ENCODE assay signal across 23 mouse cellular contexts in the genomic region with DNA sequence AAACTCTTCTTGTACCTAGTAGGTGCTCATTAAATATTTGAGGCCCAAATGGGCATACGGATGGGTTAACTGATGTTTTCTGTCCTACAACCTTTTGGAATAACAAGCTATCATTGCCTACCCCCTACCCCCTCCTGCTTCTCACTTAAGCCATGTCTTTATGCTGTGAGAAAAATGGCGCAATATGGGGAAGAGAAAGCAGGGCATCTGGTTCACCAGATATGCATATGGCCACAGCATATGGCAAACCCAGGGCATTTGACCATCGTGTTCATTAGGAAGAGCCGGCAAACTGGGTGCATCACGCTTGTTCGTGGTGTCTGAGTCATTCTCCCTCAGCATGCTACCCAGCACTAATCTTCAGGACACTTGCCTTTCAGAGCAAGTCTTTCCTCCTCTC.
DNase-seq lines count a peak whose midpoint lies in the region; ATAC-seq and TF ChIP-seq lines count a peak whose summit lies in the region.
"Had no signal": no experiment of that assay in that cellular context is flagged by ENCODE, and none has a peak within 500 bp of the region (broad histone marks: within the 10 kb centered on the region; RNA-seq: fewer than 3 reads in every experiment).

No protein-coding gene starts in this region.

- H3K4me1 ChIP-seq in forebrain, embryonic 14.5 days (ENCODE audit: control insufficient read depth, insufficient read depth, low read length) = peaks cover 7% of the 10 kb centered on the region; the same call in 1 of the 2 replicates
- H3K4me1 ChIP-seq in forebrain, embryonic 12.5 days = peaks cover 16% of the 10 kb centered on the region; the same call in 1 of the 2 replicates
- H3K4me1 ChIP-seq in intestine, postnatal 0 days (replicated peaks; ENCODE audit: control insufficient read depth, insufficient read depth, low read length) = no peaks in the 10 kb centered on the region
- H3K4me1 ChIP-seq: heart, embryonic 10.5 days; liver, embryonic 12.5 days; megakaryocyte, embryonic 14.5 days had no signal

- no peak for TF ChIP-seq CTCF in intestine, postnatal 0 days (IDR thresholded peaks at IDR 0.05; ENCODE audit: low read depth)

- no peaks in the 10 kb centered on the region for H3K9me3 ChIP-seq in forebrain, embryonic 14.5 days (replicated peaks; ENCODE audit: control insufficient read depth, low read length)
- H3K9me3 ChIP-seq in forebrain, embryonic 12.5 days = no peaks in the 10 kb centered on the region
- H3K9me3 ChIP-seq in intestine, postnatal 0 days (ENCODE audit: control insufficient read depth) = no peaks in the 10 kb centered on the region
- H3K9me3 ChIP-seq: G1E; heart, embryonic 10.5 days; limb, embryonic 13.5 days; liver, embryonic 12.5 days; midbrain, embryonic 13.5 days had no signal

- H3K36me3 ChIP-seq in forebrain, embryonic 14.5 days (ENCODE audit: control insufficient read depth, insufficient read depth, low read length) = no peaks in the 10 kb centered on the region
- no peaks in the 10 kb centered on the region for H3K36me3 ChIP-seq in forebrain, embryonic 12.5 days (replicated peaks)
- H3K36me3 ChIP-seq in intestine, postnatal 0 days (ENCODE audit: control insufficient read depth, insufficient read depth) = no peaks in the 10 kb centered on the region
- H3K36me3 ChIP-seq: G1E; heart, embryonic 10.5 days; limb, embryonic 13.5 days; liver, embryonic 12.5 days; midbrain, embryonic 13.5 days had no signal

- 0 out of 2 replicates have a peak overlapping the region, but pooled peaks have one; percentile 16 for H3K27ac ChIP-seq in forebrain, embryonic 14.5 days (ENCODE audit: low read depth, low read length)
- no peak overlapping the region for H3K27ac ChIP-seq in forebrain, embryonic 12.5 days
- no peak overlapping the region for H3K27ac ChIP-seq in intestine, postnatal 0 days (ENCODE audit: low read depth, low read length)
- H3K27ac ChIP-seq: heart, embryonic 10.5 days; hindbrain, embryonic 14.5 days; limb, embryonic 13.5 days; liver, embryonic 12.5 days; midbrain, embryonic 13.5 days had no signal

- H3K4me3 ChIP-seq in forebrain, embryonic 14.5 days (ENCODE audit: low read depth, low read length) = no peak overlapping the region
- no peak overlapping the region for H3K4me3 ChIP-seq in forebrain, embryonic 12.5 days (replicated peaks)
- H3K4me3 ChIP-seq in intestine, postnatal 0 days (ENCODE audit: low read depth, low read length) = no peak overlapping the region
- H3K4me3 ChIP-seq: heart, embryonic 10.5 days; limb, embryonic 13.5 days; liver, embryonic 12.5 days; megakaryocyte, embryonic 14.5 days; midbrain, embryonic 13.5 days had no signal

- H3K4me2 ChIP-seq in forebrain, embryonic 14.5 days (ENCODE audit: low read length) = no peak overlapping the region
- H3K4me2 ChIP-seq in forebrain, embryonic 12.5 days = no peak overlapping the region
- no peak overlapping the region for H3K4me2 ChIP-seq in intestine, postnatal 0 days (replicated peaks; ENCODE audit: low read depth)
- H3K4me2 ChIP-seq: hindbrain, embryonic 14.5 days; limb, embryonic 13.5 days; liver, embryonic 12.5 days; midbrain, embryonic 13.5 days had no signal

- H3K9ac ChIP-seq in forebrain, embryonic 14.5 days (ENCODE audit: low read length) = no peak overlapping the region
- H3K9ac ChIP-seq in forebrain, embryonic 12.5 days = no peak overlapping the region
- no peak overlapping the region for H3K9ac ChIP-seq in intestine, postnatal 0 days (ENCODE audit: low read depth, low read length)
- H3K9ac ChIP-seq: hindbrain, embryonic 14.5 days; limb, embryonic 13.5 days; liver, embryonic 12.5 days; midbrain, embryonic 13.5 days had no signal

- peak; percentile 55 for DNase-seq in forebrain, embryonic 14.5 days (ENCODE audit: low spot score)
- peak; percentile 18 for DNase-seq in cerebellum, adult 8-10 months
- DNase-seq in cerebellum, postnatal 36 days = peak; percentile 13 to 25
- no peak for DNase-seq in left cerebral cortex, adult 11 months (ENCODE audit: low spot score)
- DNase-seq: adrenal gland, adult 2 months; B cell, adult 2 months; gastrocnemius, postnatal 36 days; heart, postnatal 4 days; kidney, adult 2 months; kidney, postnatal 10 days; lung, adult 2 months had no signal

- WGBS in forebrain, embryonic 14.5 days = 62% methylated on average over 6 of the region's 6 CpGs
- 86% methylated on average over 6 of the region's 6 CpGs for WGBS in forebrain, embryonic 12.5 days
- WGBS in intestine, postnatal 0 days = 94% methylated on average over 6 of the region's 6 CpGs

- ATAC-seq in forebrain, embryonic 14.5 days = peak; percentile 47; the same call in 1 of the 2 replicates
- ATAC-seq in forebrain, embryonic 12.5 days (ENCODE audit: low FRiP score) = no peak
- peak; percentile 66 for ATAC-seq in megakaryocyte progenitor cell, adult 5-6 weeks (replicated peaks; ENCODE audit: poor library complexity)
- ATAC-seq in intestine, postnatal 0 days = no peak
- ATAC-seq: inflammation-experienced regulatory T-cells, adult 6 months; liver, embryonic 12.5 days; midbrain, embryonic 13.5 days had no signal

- H3K27me3 ChIP-seq in forebrain, embryonic 14.5 days (replicated peaks; ENCODE audit: control insufficient read depth, insufficient read depth, low read length) = no peaks in the 10 kb centered on the region
- H3K27me3 ChIP-seq in forebrain, embryonic 12.5 days = peaks cover 2% of the 10 kb centered on the region; the same call in 1 of the 2 replicates
- H3K27me3 ChIP-seq in intestine, postnatal 0 days (replicated peaks; ENCODE audit: control insufficient read depth, insufficient read depth, low read length) = no peaks in the 10 kb centered on the region
- H3K27me3 ChIP-seq: CH12.LX; limb, embryonic 13.5 days; liver, embryonic 12.5 days; megakaryocyte, embryonic 14.5 days; midbrain, embryonic 13.5 days had no signal

Comparison
In these comparisons a context has a peak if more than half of its experiments do, and no peak if none do; other contexts are left out.
1. ATAC-seq: peak in forebrain, embryonic 14.5 days (single experiment) and megakaryocyte progenitor cell, adult 5-6 weeks (single experiment); none in forebrain, embryonic 12.5 days (single experiment) and intestine, postnatal 0 days (single experiment).